Mouse (Mus musculus) midbrain, embryonic 10.5 days (tissue): ENCODE data around the gene Alg12. TPM values are rescaled to one million over a fixed set of nuclear protein-coding genes. Genes with fewer than 3 reads are reported as not detected.

Source experiments
- DNase-seq: peaks from one replicate; pipeline ENCODE4 v3.0.0-alpha.2; 2017; ENCODE audit warnings: low spot score
- H3K27ac ChIP-seq: fragments of 300-500 bp; sonication (generic); replicated peaks from 2 replicates; pipeline ENCODE4 v1.5.1; 2016; ENCODE audit warnings: mild to moderate bottlenecking
- H3K27me3 ChIP-seq: fragments of 300-500 bp; sonication (generic); 2 replicates; pipeline ENCODE4 v1.6.1; 2016; ENCODE audit warnings: low read depth, mild to moderate bottlenecking; ENCODE audit not compliant: poor library complexity, severe bottlenecking
- H3K36me3 ChIP-seq: fragments of 300-500 bp; sonication (generic); 2 replicates; pipeline ENCODE4 v1.6.1; 2016; ENCODE audit warnings: mild to moderate bottlenecking, moderate library complexity
- H3K4me1 ChIP-seq: fragments of 300-500 bp; sonication (generic); 2 replicates; pipeline ENCODE4 v1.6.1; 2016
- H3K4me3 ChIP-seq: fragments of 300-500 bp; sonication (generic); 2 replicates; pipeline ENCODE4 v1.5.1; 2016; ENCODE audit warnings: mild to moderate bottlenecking, moderate library complexity
- H3K9me3 ChIP-seq: fragments of 300-500 bp; sonication (generic); replicated peaks from 2 replicates; pipeline ENCODE4 v1.6.1; 2016; ENCODE audit warnings: mild to moderate bottlenecking
- WGBS: fragments of 180-500 bp; shearing (Covaris S2); methylation state at CpG from one replicate; pipeline ENCODE4 v1.1.7; 2016; 5-methylcytosine and 5-hydroxymethylcytosine counted together
- polyA plus RNA-seq: library from polyadenylated mRNA; unstranded; fragments of >200 nt; fragmentation: Nextera tagmentation; extraction: Ambion mirVana; gene quantifications from 2 replicates; pipeline ENCODE4 v1.2.1, GENCODE M21; 2016

The Alg12 gene
- polyA plus RNA-seq: 11.7 and 11.9 TPM in 2 replicates

- H3K4me3 ChIP-seq: peak within 1 kb of the TSS; percentile 94
- H3K9me3 ChIP-seq: no peaks in the 10 kb centered on the region
- H3K27me3 ChIP-seq: no peaks in the 10 kb centered on the region
- under 1% methylated on average over 88 of the region's 88 CpGs for WGBS
- H3K27ac ChIP-seq: peak within 1 kb of the TSS; percentile 91
- H3K4me1 ChIP-seq: peaks cover 25% of the 10 kb centered on the region
- DNase-seq: peak; percentile 100
- H3K36me3 ChIP-seq: peaks cover 51% of the 10 kb centered on the region
These were observed at the start of gene Alg12, which contains the start of gene Creld2 for GRCm38 (mm10) chr15:88819026-88819905. Alg12 (minus strand) TSS chr15:88819318. Creld2 (plus strand) TSS chr15:88819646.

GRCm38 (mm10) chr15:88868024-88868742 is 49.1 kb upstream of the Alg12 start:
- 0 out of 2 replicates have a peak, but pooled peaks cover 7% of the 10 kb centered on the region for H3K9me3 ChIP-seq
- H3K27ac ChIP-seq: peak overlapping the region; percentile 50; the same call in 1 of the 2 replicates
- 92% methylated on average over 6 of the region's 6 CpGs for WGBS
- no peak for DNase-seq
- peaks cover 41% of the 10 kb centered on the region for H3K36me3 ChIP-seq
- H3K27me3 ChIP-seq: no peaks in the 10 kb centered on the region
- no peak overlapping the region for H3K4me3 ChIP-seq
- H3K4me1 ChIP-seq: peaks cover 51% of the 10 kb centered on the region

GRCm38 (mm10) chr15:88867368-88868023 is 48.4 kb upstream of the Alg12 start:
- H3K27ac ChIP-seq: peak overlapping the region; percentile 50
- 43% methylated on average over 5 of the region's 5 CpGs for WGBS
- H3K36me3 ChIP-seq: peaks cover 41% of the 10 kb centered on the region
- H3K9me3 ChIP-seq: 0 out of 2 replicates have a peak, but pooled peaks cover 7% of the 10 kb centered on the region
- peaks cover 58% of the 10 kb centered on the region for H3K4me1 ChIP-seq
- no peak overlapping the region for H3K4me3 ChIP-seq
- DNase-seq: no peak
- no peaks in the 10 kb centered on the region for H3K27me3 ChIP-seq

- H3K4me3 ChIP-seq: no peak overlapping the region
- H3K9me3 ChIP-seq: 0 out of 2 replicates have a peak, but pooled peaks cover 7% of the 10 kb centered on the region
- H3K36me3 ChIP-seq: peaks cover 41% of the 10 kb centered on the region
- H3K4me1 ChIP-seq: peaks cover 60% of the 10 kb centered on the region
- no peaks in the 10 kb centered on the region for H3K27me3 ChIP-seq
- 64% methylated on average over 7 of the region's 7 CpGs for WGBS
- H3K27ac ChIP-seq: peak overlapping the region; percentile 50
- no peak for DNase-seq
These were observed 47.8 kb upstream of the Alg12 start for GRCm38 (mm10) chr15:88866934-88867356.

GRCm38 (mm10) chr15:88865888-88866695 is 47.0 kb upstream of the Alg12 start:
- 81% methylated on average over 4 of the region's 4 CpGs for WGBS
- Histone ChIP-seq H3K36me3 (peaks cover 41% of the 10 kb centered on the region), H3K4me3 (no peak overlapping the region), H3K9me3 (0 out of 2 replicates have a peak, but pooled peaks cover 7% of the 10 kb centered on the region), H3K27ac (no peak overlapping the region), H3K27me3 (peaks cover 2% of the 10 kb centered on the region), H3K4me1 (peaks cover 68% of the 10 kb centered on the region)
- DNase-seq: no peak

- Histone ChIP-seq H3K4me1 (peaks cover 68% of the 10 kb centered on the region), H3K36me3 (peaks cover 41% of the 10 kb centered on the region), H3K27ac (no peak overlapping the region), H3K27me3 (peaks cover 9% of the 10 kb centered on the region), H3K9me3 (0 out of 2 replicates have a peak, but pooled peaks cover 7% of the 10 kb centered on the region), H3K4me3 (peak overlapping the region; percentile 97; the same call in 1 of the 2 replicates)
- no peak for DNase-seq
- WGBS: 90% methylated on average over 14 of the region's 14 CpGs
These were observed 45.9 kb upstream of the Alg12 start for GRCm38 (mm10) chr15:88865061-88865460.

GRCm38 (mm10) chr15:88864270-88865030 is 45.3 kb upstream of the Alg12 start:
- Histone ChIP-seq H3K27me3 (peaks cover 9% of the 10 kb centered on the region), H3K4me1 (peaks cover 68% of the 10 kb centered on the region), H3K27ac (peak overlapping the region; percentile 98), H3K4me3 (peak overlapping the region; percentile 97), H3K36me3 (peaks cover 41% of the 10 kb centered on the region), H3K9me3 (0 out of 2 replicates have a peak, but pooled peaks cover 7% of the 10 kb centered on the region)
- 47% methylated on average over 22 of the region's 22 CpGs for WGBS
- peak; percentile 28 for DNase-seq

- Histone ChIP-seq H3K36me3 (peaks cover 41% of the 10 kb centered on the region), H3K9me3 (0 out of 2 replicates have a peak, but pooled peaks cover 7% of the 10 kb centered on the region), H3K27ac (peak overlapping the region; percentile 98), H3K27me3 (peaks cover 9% of the 10 kb centered on the region), H3K4me1 (peaks cover 71% of the 10 kb centered on the region), H3K4me3 (peak overlapping the region; percentile 97)
- peak; percentile 83 for DNase-seq
- WGBS: under 1% methylated on average over 34 of the region's 39 CpGs
These were observed 44.6 kb upstream of the Alg12 start for GRCm38 (mm10) chr15:88863695-88864231.

GRCm38 (mm10) chr15:88862881-88863694 is 44.0 kb upstream of the Alg12 start:
- Histone ChIP-seq H3K27me3 (peaks cover 9% of the 10 kb centered on the region), H3K27ac (peak overlapping the region; percentile 98), H3K4me3 (peak overlapping the region; percentile 97), H3K4me1 (peaks cover 68% of the 10 kb centered on the region), H3K9me3 (0 out of 2 replicates have a peak, but pooled peaks cover 1% of the 10 kb centered on the region), H3K36me3 (peaks cover 36% of the 10 kb centered on the region)
- under 1% methylated on average over 98 of the region's 98 CpGs for WGBS
- DNase-seq: peak; percentile 67
